Mouse (Mus musculus) cerebellum, adult 18-20 months (tissue): Measurements from ENCODE around the gene Slc44a1.

Source experiments
- DNase-seq, 2 experiments: peaks; one replicate each; pipeline ENCODE4 v3.0.0; 2021

Slc44a1 gene

GRCm38 (mm10) chr4:53431585-53432234 lies 8.5 kb upstream of the Slc44a1 start:
- DNase-seq = peak; percentile 49 to 57

GRCm38 (mm10) chr4:53437110-53437755 lies 3.0 kb upstream of the Slc44a1 start:
- no peak for DNase-seq

DNA sequence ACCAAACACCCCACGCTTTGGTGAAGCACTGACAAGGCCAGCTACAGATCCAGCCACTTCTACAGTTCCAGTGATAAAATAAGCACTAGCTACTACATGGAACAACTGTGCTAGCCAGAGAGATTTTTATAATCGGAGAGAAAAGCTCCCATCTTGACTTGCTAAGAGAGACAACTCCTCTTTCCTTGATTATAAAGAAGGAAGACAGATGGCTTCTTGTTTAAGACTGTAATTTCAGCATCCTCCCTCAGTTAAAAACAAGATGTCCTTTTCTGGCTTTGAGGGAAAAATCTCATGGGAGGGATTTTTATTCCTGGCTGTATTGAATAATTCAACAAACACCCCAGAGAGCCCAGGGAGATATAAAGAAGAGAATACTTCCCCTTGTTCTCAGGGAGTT lies 1.8 kb upstream of the Slc44a1 start:
- no peak for DNase-seq

GRCm38 (mm10) chr4:53438836-53439480 lies 1.3 kb upstream of the Slc44a1 start:
- no peak for DNase-seq

DNA sequence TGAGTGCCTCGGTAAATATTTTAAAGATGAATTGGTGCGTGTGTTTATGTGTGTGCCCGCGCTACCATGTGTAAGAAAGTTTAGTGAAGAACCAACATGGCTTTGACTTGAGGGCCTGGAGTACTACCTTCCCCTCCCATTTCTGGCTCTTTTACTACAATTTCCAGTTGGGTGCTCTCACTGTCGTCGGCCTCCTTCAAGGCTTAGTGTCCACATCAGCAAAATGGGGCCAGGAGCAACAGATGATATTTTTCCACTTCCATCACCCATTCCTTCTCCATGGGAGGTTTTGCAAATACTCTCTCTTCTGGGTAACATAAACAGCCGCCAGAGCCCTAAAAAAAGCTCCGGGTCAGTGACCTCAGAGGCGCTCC lies 590 bp upstream of the Slc44a1 start:
- no peak for DNase-seq

DNA sequence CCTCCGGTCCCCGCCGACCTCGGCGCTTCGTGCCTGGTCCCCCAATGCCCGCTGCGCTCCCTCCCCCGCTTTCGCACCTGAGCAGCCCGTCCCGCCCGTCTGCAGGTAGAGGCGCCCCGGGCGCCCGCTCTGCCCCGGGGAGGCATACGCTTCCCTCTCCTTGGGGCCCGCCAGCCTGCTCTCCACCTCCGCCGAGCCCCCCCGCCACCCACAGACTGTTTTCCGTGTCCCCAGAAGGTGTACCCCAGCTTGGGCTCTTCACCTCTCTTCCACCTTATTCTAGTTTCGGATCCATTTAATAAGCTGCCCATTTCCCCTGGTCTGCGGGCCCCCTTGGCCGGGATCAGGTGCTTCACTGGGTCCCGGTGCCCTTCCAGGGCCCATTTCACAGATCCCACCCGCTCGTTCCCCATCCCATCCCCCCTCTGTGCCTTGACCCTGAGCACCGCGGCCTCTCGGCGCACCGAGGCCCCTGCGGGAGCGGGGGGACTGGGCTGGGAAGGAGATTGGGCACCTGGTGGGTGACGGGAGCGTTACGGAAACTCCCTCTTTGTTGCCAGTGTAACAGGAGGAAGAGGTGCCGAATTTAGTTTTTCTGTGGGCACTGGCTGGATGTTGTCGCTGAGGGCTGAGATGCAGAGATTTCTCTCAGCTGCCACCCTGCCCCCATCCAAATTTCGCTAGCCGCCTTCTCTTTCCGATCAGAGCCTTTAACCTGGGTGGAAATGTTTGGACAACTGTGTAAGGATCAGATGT lies 781 bp downstream of the Slc44a1 start:
- DNase-seq = peak; percentile 77 to 81

GRCm38 (mm10) chr4:53441683-53442082 lies 1.5 kb downstream of the Slc44a1 start:
- no peak for DNase-seq

GRCm38 (mm10) chr4:53446216-53446615 lies 6.0 kb downstream of the Slc44a1 start:
- DNase-seq = no peak

DNA sequence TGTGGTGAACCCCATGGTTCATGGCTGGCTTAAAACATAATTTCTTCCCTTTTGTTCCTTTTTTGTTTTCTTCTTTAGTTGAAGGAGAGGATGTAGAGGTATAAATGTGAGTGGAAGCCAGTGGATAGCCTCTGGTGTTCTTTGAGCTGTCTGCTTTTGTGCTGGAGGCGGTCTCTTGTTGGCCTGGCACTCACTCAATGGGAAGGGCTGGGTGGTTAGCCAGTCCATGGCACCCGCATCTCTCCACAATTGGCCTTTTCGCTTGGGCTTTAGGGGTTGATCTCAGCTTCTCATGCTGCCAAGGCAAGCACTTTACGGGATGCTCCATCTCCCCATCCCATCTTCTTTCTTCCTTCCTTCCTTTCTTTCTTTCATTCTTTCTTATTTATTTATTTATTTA lies 7.6 kb downstream of the Slc44a1 start:
- no peak for DNase-seq

- peak in 1 of 2 experiments; percentile 41 for DNase-seq
These were observed 10.5 kb downstream of the Slc44a1 start for GRCm38 (mm10) chr4:53450736-53451135.

- DNase-seq = peak in 1 of 2 experiments; percentile 54
These were observed 11.7 kb downstream of the Slc44a1 start for GRCm38 (mm10) chr4:53451887-53452286.

DNA sequence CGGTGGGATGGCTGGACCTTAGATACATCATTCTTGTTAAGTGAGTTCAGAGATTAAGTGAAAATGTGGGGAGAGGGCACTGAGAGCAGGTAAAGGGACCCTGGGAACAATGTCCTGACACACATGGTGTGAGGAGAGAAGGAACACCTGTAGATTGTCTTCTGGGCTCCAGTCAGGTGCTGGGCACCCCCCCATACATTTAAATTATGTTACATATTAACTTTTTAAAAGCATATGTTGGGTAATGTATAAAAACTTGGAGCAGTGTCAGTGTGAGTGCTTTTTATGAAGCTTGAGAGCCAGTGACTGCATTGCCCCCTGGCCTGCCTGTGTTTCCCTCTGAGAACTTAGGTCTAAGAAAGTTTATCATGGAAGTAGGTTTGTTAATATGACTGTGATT lies 12.2 kb downstream of the Slc44a1 start:
- no peak for DNase-seq

DNA sequence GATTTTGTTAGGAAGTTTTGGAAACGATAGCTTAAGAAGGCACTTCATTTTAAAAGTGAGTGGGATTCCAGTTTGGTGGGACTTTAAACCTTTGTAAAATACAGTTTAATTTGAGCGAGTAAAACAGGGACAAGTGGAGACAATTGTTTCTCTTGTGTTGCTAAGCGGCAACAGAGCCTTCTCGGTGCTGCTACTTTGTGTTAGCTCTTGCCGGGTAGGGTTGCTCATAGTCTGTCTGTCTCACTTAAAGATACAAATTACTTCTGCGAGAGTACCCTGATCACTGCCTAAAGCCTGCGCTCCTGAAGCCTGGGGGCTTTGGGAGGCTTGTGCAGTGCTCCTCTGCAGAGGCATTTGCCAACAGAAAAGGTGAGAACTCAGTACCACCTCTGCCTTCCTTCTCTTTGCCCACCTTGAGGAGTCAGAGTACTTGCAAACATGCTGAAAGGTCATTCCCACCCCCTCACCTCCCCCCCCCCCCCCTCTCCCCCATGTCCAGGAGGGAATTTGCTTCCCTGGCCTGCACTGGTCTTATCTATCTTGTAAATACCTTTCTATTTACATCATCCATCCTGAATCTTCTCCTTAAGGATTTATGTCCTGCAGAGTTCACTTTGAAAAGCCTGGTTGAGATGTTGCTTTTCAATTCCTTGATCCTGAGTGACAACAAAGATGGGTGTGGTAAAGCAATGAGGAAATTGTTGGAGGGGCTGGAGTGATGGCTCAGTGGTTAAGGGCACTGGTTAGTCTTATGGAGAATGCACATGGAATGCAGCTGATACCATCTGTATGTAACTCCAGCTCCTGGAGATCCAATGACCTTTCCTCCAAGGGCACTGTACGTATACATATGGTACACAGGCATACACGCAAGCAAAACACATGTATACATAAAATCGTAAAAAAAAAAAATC lies 13.0 kb downstream of the Slc44a1 start:
- no peak for DNase-seq

- DNase-seq = no peak
These were observed 15.7 kb downstream of the Slc44a1 start for GRCm38 (mm10) chr4:53455885-53456284.

DNA sequence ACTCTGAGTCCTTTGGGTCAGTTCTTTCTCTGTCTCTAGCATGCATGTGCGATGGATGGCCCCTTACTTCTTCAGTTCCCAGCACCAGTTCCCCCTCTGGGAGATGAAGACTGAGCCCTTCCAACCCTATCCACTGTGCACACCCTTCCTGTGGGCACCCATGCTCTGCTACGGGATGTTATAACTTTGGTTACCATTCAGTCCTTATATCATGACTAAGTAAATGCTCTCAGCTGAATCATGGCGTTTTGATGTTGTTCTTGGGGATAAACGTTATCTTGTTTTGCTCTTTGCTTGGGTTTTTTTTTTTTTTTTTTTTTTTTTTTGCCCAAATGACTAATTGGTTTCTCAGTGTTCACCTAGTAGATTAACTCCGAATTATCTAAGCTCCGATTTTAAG lies 16.4 kb downstream of the Slc44a1 start:
- no peak for DNase-seq

DNA sequence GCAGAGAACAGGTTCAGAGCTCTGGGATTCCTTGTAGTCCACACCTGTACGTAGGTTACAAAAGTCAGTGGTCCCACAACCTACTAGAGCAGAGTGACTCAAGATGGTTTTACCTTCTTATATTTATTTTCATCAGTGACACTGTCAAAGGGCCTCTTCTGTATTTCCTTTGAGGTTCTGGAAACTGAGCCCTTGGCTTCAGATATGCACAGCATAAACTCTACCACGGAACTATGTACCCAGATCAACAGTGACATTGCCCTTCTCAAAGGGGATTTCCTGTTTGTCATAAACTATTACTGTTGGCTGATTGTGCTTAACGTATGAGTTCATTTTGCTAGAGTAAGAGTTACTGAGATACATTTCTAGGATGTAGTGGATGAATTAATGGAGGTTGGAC lies 18.3 kb downstream of the Slc44a1 start:
- DNase-seq = no peak

DNA sequence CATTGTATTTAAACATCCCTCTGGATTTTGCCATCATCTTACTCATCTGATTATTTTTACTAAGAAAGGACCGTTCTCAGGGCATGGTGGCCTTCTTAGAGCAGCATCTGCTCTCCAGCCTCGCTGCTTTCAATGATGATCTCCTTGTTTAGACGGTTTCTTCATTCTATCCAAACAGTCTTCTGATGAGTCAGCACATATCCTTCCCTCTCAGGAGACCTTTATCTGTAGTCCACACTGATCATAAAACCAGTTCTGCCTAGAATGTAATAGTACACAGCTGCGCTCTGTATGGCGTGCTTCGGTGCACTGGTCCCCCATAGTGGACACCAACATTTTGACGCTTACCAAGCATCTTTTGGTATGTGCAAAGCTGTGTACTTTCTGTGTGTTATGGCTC lies 19.5 kb downstream of the Slc44a1 start:
- DNase-seq = no peak

DNA sequence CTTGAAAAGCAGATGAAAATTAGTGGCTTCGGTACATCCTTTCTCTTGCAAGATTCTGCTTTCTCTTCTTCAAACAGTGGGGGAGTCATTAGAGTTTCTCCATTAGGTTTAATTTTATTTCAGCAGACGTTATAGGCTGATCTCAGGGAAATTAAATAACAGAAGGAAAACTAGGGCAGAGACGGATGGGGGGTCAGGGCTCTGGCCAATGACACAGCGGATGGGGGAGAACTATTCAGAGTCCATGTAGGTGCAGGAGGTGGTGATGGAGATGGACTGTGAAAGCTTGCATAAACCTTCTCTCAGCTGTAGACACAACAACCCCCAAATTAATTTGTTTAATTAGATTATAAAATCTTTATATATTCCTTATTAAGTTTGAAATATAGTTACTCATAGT lies 20.8 kb downstream of the Slc44a1 start:
- peak; percentile 63 to 79 for DNase-seq

- DNase-seq = no peak
These were observed 21.9 kb downstream of the Slc44a1 start for GRCm38 (mm10) chr4:53462069-53462468.

DNA sequence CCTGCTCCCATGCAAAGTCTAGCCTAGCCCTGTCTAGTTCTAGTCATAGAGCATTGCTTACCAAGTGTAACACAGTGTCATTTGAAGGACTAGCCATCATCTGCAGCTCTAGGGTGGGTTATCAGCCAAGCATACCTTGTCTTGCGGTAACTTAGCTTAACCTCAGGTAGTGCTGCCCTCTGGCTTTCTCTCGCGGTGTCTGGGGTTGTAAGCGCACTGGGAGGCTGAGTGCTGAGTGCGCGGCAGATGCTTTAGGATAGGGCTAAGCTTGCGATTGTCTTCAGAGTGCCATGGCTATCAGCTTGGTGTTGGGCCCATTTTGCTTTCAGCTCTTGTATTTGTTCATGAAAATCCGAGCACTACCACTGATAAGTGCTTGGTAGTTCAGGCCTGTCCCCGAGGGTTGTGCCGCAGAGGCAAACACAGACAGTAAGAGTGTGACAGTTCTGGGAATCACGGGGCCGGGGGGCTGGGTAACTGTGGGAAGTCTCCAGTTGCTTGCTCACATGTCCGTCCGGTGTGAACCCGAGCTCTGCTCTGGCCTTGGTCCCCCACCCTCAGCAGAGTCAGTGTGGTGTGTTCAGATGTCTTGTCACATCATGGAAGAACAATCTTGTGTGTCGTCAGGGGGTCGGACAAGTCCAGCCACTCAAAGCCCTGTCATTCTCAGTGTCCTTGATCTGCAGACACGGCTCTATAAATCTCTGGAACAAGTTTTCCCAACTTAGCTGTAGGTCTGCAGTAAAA lies 22.5 kb downstream of the Slc44a1 start:
- DNase-seq = no peak

GRCm38 (mm10) chr4:53465887-53466286 lies 25.7 kb downstream of the Slc44a1 start:
- DNase-seq = no peak

DNA sequence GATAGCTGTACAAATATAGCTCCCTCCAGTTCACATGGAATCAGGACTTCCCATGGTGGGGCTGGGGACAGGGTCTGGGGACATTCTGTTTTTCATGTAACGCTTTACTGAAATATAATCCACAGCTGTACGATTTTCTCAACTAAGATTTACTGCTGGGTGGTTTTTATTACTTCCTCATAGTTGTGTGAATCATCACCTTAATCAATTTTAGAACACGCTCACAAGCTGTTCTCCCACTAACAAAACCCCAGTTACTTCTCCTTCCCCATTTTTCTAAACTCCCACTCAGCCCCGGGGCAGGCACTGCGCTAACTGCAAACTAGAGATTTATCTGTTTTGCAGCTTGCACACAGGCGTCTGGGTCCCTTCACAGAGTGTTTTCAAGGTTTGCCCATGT lies 28.8 kb downstream of the Slc44a1 start:
- no peak for DNase-seq
